Mouse (Mus musculus): ENCODE results near the gene Prim1. TPM values are rescaled to one million over a fixed set of nuclear protein-coding genes. Genes with fewer than 3 reads are reported as not detected.
"Not testable (repeated sequence)": the region's sequence is repeated elsewhere in the genome, so short reads cannot be mapped to it uniquely, and the experiment has no call there.

Prim1 gene
- total RNA-seq, 4 experiments from 2014 or later = 6.0 to 9.1 (median 8.0) TPM

DNA sequence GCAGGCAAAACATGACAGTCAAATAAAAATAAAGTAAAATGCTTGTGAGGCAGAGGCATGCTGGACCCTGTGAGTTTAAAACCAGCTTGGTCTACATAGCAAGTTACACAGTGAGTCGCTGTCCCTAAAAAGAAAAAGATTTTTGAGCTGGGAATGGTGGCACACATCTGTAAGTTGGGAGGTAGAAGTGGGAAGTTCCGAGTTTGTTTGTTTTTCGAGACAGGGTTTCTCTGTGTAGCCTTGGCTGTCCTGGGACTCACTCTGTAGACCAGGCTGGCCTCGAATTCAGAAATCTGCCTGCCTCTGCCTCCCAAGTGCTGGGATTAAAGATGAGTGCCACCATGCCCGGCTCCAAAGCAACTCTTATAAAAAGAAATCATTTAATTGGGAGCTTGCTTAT is 63.3 kb downstream of the Prim1 start:
- DNase-seq (ENCODE audit: low spot score in 2 of 2) = not testable (repeated sequence)

Other genes starting within 250 kb of the Prim1 start
- gene Rdh9, start 238.8 kb upstream of the Prim1 start, total RNA-seq (2022) = 1 to 10 TPM in 1 of 4 experiments, under 1 TPM in 2, not detected in 1; 0.41 to 1.1 (median 0.83) TPM
- gene Rdh16, start 214.0 kb upstream of the Prim1 start, total RNA-seq (2022) = under 1 TPM; 0.18 to 0.37 (median 0.22) TPM
- not detected for gene Rdh19, start 165.2 kb upstream of the Prim1 start, total RNA-seq (2022)
- not detected for gene Rdh16f2, start 148.7 kb upstream of the Prim1 start, total RNA-seq (2022)
- gene Rdh7, start 126.4 kb upstream of the Prim1 start, total RNA-seq (2022) = not detected
- not detected for gene Sdr9c7, start 116.7 kb upstream of the Prim1 start, total RNA-seq (2022)
- gene Hsd17b6, start 7.6 kb upstream of the Prim1 start, total RNA-seq (2022) = not detected
- gene Naca, start 20.4 kb downstream of the Prim1 start, total RNA-seq (2022) = 100 to 1,000 TPM; 310 to 353 (median 340) TPM
- 100 to 1,000 TPM; 128 to 136 (median 133) TPM for gene Ptges3, start 43.8 kb downstream of the Prim1 start, total RNA-seq (2022)
- 1,000 to 10,000 TPM; 1,554 to 1,727 (median 1,622) TPM for gene Atp5b, start 68.1 kb downstream of the Prim1 start, total RNA-seq (2022)
- 10 to 100 TPM; 38.8 to 50.0 (median 46.3) TPM for gene Baz2a, start 76.4 kb downstream of the Prim1 start, total RNA-seq (2022)
- gene Rbms2, start 165.1 kb downstream of the Prim1 start, total RNA-seq (2022) = 10 to 100 TPM; 12.1 to 19.4 (median 16.5) TPM
- 10 to 100 TPM; 24.4 to 33.2 (median 24.6) TPM for gene Gls2, start 179.3 kb downstream of the Prim1 start, total RNA-seq (2022)
- 10 to 100 TPM in 1 of 4 experiments, 1 to 10 TPM in 3; 9.2 to 10.3 (median 9.6) TPM for gene Spryd4, start 196.6 kb downstream of the Prim1 start, total RNA-seq (2022)
- not detected for gene Mip, start 210.7 kb downstream of the Prim1 start, total RNA-seq (2022)
- 1 to 10 TPM; 5.7 to 8.0 (median 7.4) TPM for gene Timeless, start 216.9 kb downstream of the Prim1 start, total RNA-seq (2022)
- not detected for gene Apon, start 238.9 kb downstream of the Prim1 start, total RNA-seq (2022)

Measured in layer of hippocampus, adult 8-10 months (tissue).